Comparison of ENCODE assay signal across 9 mouse cellular contexts in the genomic region with DNA sequence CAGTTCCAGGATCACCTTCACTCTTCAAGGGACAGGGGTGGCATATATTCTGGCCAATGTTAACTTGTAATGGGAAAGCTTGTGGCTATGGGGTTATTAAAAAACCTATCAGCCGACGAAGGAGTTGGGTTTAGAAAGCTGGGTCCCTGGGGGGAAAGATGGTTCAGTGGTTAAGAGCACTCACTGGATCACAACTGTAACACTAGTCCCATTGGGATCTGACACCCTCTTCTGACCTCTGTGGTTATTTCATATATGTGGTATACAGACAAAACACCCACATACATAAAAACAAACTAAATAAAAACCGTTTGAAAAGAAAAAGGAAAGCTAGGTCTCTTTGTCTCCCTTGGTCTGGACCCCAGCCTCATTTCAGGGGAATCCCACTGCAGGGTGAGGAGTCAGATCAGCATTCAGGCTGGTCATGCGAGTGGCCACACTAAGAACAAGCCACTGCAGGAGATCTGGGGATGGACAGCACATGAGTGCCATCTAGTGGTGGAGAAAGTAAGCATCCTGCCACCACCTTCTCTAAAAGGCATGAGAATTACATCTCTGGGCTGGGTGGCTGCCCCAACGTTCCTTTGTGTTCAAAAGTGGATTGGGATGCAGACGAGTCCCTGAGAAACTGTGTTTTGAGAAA. TPM values are rescaled to one million over a fixed set of nuclear protein-coding genes. Genes with fewer than 3 reads are reported as not detected.
A peak's percentile ranks its signal among the peaks of the same experiment; 100 is the strongest.
DNase-seq lines count a peak whose midpoint lies in the region; ATAC-seq and TF ChIP-seq lines count a peak whose summit lies in the region.
"Had no signal": no experiment of that assay in that cellular context is flagged by ENCODE, and none has a peak within 500 bp of the region (broad histone marks: within the 10 kb centered on the region; RNA-seq: fewer than 3 reads in every experiment).

No protein-coding gene starts in this region.

- in situ Hi-C loops in ES-E14 (cut with MboI; ENCODE audit: low sequenced_read_pairs in 2 of 2, unreplicated experiment in 2 of 2), result no loop called here

- ATAC-seq in liver, embryonic 16.5 days (ENCODE audit: low read depth), result peak; percentile 38
- peak; percentile 79 for ATAC-seq in neural tube, embryonic 14.5 days (ENCODE audit: low read depth)

- H3K36me3 ChIP-seq in ES-E14 (ENCODE audit: control insufficient read depth, insufficient read depth, low read length, poor library complexity, severe bottlenecking), result no peaks in the 10 kb centered on the region
- H3K36me3 ChIP-seq in liver, embryonic 16.5 days (ENCODE audit: control insufficient read depth, insufficient read depth), result no peaks in the 10 kb centered on the region
- no peaks in the 10 kb centered on the region; the same call in 1 of the 2 replicates for H3K36me3 ChIP-seq in neural tube, embryonic 14.5 days (ENCODE audit: control insufficient read depth, insufficient read depth, low read length)
- H3K36me3 ChIP-seq: lung, embryonic 15.5 days had no signal

- WGBS in large intestine, adult 2 months, result 30% methylated on average over 6 of the region's 6 CpGs
- WGBS in liver, embryonic 16.5 days (ENCODE audit: insufficient replicate concordance), result 37% methylated on average over 6 of the region's 6 CpGs
- WGBS in neural tube, embryonic 14.5 days, result 30% methylated on average over 6 of the region's 6 CpGs

- intact Hi-C loops in heart, postnatal 10 days (cut with DNase I), result loop anchor here (1.0 kb wide), 2 partner anchors 62 to 89 kb away; no protein-coding TSS in a partner anchor

- no peak overlapping the region for H3K4me3 ChIP-seq in ES-E14 (ENCODE audit: insufficient read depth in 1 of 2, low read depth in 1 of 2, low read length in 2 of 2, poor library complexity in 1 of 2, severe bottlenecking in 1 of 2)
- H3K4me3 ChIP-seq in liver, embryonic 16.5 days (ENCODE audit: low read depth, low read length), result no peak overlapping the region
- no peak overlapping the region for H3K4me3 ChIP-seq in neural tube, embryonic 14.5 days (ENCODE audit: low read depth, low read length)
- H3K4me3 ChIP-seq: lung, embryonic 15.5 days had no signal

- H3K9ac ChIP-seq in ES-E14 (ENCODE audit: insufficient read depth, low read depth, low read length, poor library complexity, severe bottlenecking), result no peak overlapping the region
- no peak overlapping the region for H3K9ac ChIP-seq in liver, embryonic 16.5 days (ENCODE audit: low read depth, low read length)
- H3K9ac ChIP-seq in neural tube, embryonic 14.5 days (replicated peaks; ENCODE audit: low read depth, low read length), result no peak overlapping the region
- H3K9ac ChIP-seq: lung, embryonic 15.5 days had no signal

- H3K27me3 ChIP-seq in liver, embryonic 16.5 days (ENCODE audit: control insufficient read depth, insufficient read depth, low read depth, low read length), result no peaks in the 10 kb centered on the region
- no peaks in the 10 kb centered on the region for H3K27me3 ChIP-seq in neural tube, embryonic 14.5 days (ENCODE audit: control insufficient read depth, insufficient read depth, low read length)
- H3K27me3 ChIP-seq: lung, embryonic 15.5 days had no signal

- H3K4me1 ChIP-seq in ES-E14 (ENCODE audit: control insufficient read depth in 2 of 2, insufficient read depth in 2 of 2, low read length in 2 of 2, poor library complexity in 1 of 2), result peaks cover 0 to 12% of the 10 kb centered on the region in 2 experiments; a peak in 1 of 4 replicates
- peaks cover 24% of the 10 kb centered on the region for H3K4me1 ChIP-seq in liver, embryonic 16.5 days (ENCODE audit: control insufficient read depth, low read depth, low read length)
- H3K4me1 ChIP-seq in neural tube, embryonic 14.5 days (ENCODE audit: control insufficient read depth, insufficient read depth, low read length), result no peaks in the 10 kb centered on the region

- H3K4me2 ChIP-seq in liver, embryonic 16.5 days (ENCODE audit: low read depth, low read length), result no peak overlapping the region
- H3K4me2 ChIP-seq in neural tube, embryonic 14.5 days (ENCODE audit: low read depth, low read length), result no peak overlapping the region
- H3K4me2 ChIP-seq: lung, embryonic 15.5 days had no signal

- DNase-seq in ES-E14 (ENCODE audit: low read depth, low spot score), result peak; percentile 62
- DNase-seq in brain, embryonic 18.5 days (ENCODE audit: low read depth, low spot score), result peak; percentile 34
- DNase-seq in fibroblast of lung, adult 2 months (ENCODE audit: low read depth), result peak; percentile 42
- peak; percentile 85 for DNase-seq in heart, postnatal 10 days
- DNase-seq in large intestine, adult 2 months (ENCODE audit: low read depth, low spot score), result peak; percentile 45
- DNase-seq in testis, postnatal 10 days (ENCODE audit: low spot score), result peak; percentile 72

- no peaks in the 10 kb centered on the region for H3K9me3 ChIP-seq in ES-E14 (ENCODE audit: control insufficient read depth, insufficient read depth, low read depth, low read length)
- no peaks in the 10 kb centered on the region for H3K9me3 ChIP-seq in liver, embryonic 16.5 days (replicated peaks; ENCODE audit: control insufficient read depth, low read length)
- H3K9me3 ChIP-seq in neural tube, embryonic 14.5 days (ENCODE audit: control insufficient read depth, low read length), result no peaks in the 10 kb centered on the region
- H3K9me3 ChIP-seq: lung, embryonic 15.5 days had no signal

- no peak overlapping the region for H3K27ac ChIP-seq in ES-E14 (ENCODE audit: insufficient read depth, low read depth, low read length, poor library complexity, severe bottlenecking)
- H3K27ac ChIP-seq in liver, embryonic 16.5 days (ENCODE audit: low read length), result peak overlapping the region; percentile 36
- H3K27ac ChIP-seq in neural tube, embryonic 14.5 days (ENCODE audit: low read depth, low read length), result no peak overlapping the region
- H3K27ac ChIP-seq: lung, embryonic 15.5 days had no signal

TF ChIP-seq in ES-E14, 5 proteins besides CTCF, POLR2A, EP300 and RAD21:
- TF ChIP-seq ZC3H11A (IDR thresholded peaks at IDR 0.05; ENCODE audit: borderline replicate concordance, low read depth, low read length) (peak; percentile 80), CHD2 (IDR thresholded peaks at IDR 0.05; ENCODE audit: low read depth, low read length) (no peak)

RNA-seq across cellular contexts. Expression of gene Icam2, which starts 3.8 kb away (rescaled TPM):
- 0.37 and 0.89 TPM in 2 replicates for total RNA-seq in ES-E14 (2012; rRNA removed)
- 10 to 100 TPM; 57.1 to 67.0 TPM for total RNA-seq in heart, postnatal 10 days (2021)
- polyA plus RNA-seq in large intestine, adult 2 months (2012; rRNA removed), result 13.2 and 16.2 TPM in 2 replicates
- 13.4 and 14.8 TPM in 2 replicates for polyA plus RNA-seq in liver, embryonic 16.5 days (2015; fragmentation: Nextera tagmentation; extraction: Ambion mirVana)
- 5.1 and 14.2 TPM in 2 replicates for polyA plus RNA-seq in neural tube, embryonic 14.5 days (2014; fragmentation: Nextera tagmentation; extraction: Ambion mirVana)

RNA-seq across cellular contexts. Expression of gene Prr29, which starts 26.4 kb away (rescaled TPM):
- not detected in 2 replicates for total RNA-seq in ES-E14 (2012; rRNA removed)
- under 1 TPM; 0.31 to 0.64 TPM for total RNA-seq in heart, postnatal 10 days (2021)
- polyA plus RNA-seq in large intestine, adult 2 months (2012; rRNA removed), result 0.80 and 2.1 TPM in 2 replicates
- polyA plus RNA-seq in liver, embryonic 16.5 days (2015; fragmentation: Nextera tagmentation; extraction: Ambion mirVana), result not detected in 2 replicates
- not detected in 2 replicates for polyA plus RNA-seq in neural tube, embryonic 14.5 days (2014; fragmentation: Nextera tagmentation; extraction: Ambion mirVana)

RNA-seq across cellular contexts. Expression of gene Scn4a, which starts 38.6 kb away (rescaled TPM):
- 0.13 and 0.16 TPM in 2 replicates for total RNA-seq in ES-E14 (2012; rRNA removed)
- total RNA-seq in heart, postnatal 10 days (2021), result 1 to 10 TPM; 3.2 to 3.6 TPM
- polyA plus RNA-seq in large intestine, adult 2 months (2012; rRNA removed), result 0.27 and 0.42 TPM in 2 replicates
- polyA plus RNA-seq in liver, embryonic 16.5 days (2015; fragmentation: Nextera tagmentation; extraction: Ambion mirVana), result 0.04 and 0.13 TPM in 2 replicates
- 0.06 TPM in 1 of 2 replicates, not detected in the other for polyA plus RNA-seq in neural tube, embryonic 14.5 days (2014; fragmentation: Nextera tagmentation; extraction: Ambion mirVana)

Comparison
In these comparisons a context has a peak if more than half of its experiments do, and no peak if none do; other contexts are left out.
1. DNase-seq: peak in every context shown above with its lines; median percentile 85 in heart, postnatal 10 days; 72 in testis, postnatal 10 days; 62 in ES-E14; 45 in large intestine, adult 2 months; 42 in fibroblast of lung, adult 2 months; 34 in brain, embryonic 18.5 days.